Mouse (Mus musculus) spleen, postnatal 10 days (tissue): ENCODE measurements around the gene Vmn2r105.

ENCODE experiments used
- DNase-seq, 2 experiments: peaks; one replicate each; pipeline ENCODE4 v3.0.0; 2021 to 2022; ENCODE audit warnings: low spot score in 2 of 2

The Vmn2r105 gene

DNA sequence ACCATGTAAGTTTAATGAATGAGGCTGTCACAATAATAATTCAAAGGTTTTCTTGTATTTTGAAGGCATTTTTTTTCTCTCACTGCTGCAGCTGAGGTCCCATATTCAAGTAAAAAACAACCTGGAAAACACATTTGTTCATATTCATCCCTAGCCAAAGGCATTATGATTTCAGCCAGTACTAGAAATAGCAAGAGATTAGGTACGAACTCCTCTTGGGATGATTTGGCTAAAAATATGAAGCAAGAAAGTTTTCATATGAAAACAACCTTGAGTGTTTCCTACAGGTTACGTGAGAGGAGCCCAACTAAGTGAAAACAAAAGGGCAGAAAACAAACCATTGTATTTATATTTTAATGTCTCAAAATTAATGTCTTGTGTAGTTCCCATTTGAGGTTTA lies at the start of gene Vmn2r105:
TSS of gene Vmn2r105 (minus strand) at position 101 of the 400 bp plus-strand sequence.
- no peak for DNase-seq

DNA sequence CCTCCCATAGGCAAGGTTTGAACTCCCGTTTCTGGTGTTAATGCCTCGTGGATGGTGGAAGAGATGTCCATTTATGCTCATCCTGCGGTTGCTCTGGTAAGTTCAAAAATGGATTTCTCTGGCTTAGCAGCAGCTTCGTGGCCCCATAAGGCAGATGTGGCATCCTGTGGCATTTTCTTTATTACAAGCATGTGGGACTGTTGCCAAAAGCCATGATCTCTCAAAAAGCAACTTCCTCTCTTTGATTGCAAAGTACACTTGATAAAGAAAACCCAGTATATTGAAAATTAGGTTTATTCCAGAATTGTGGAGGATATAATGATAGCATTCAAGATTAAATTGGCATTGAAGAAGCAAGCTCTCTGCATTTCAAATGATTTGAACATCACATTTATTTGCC lies 20.7 kb upstream of the Vmn2r105 start:
- DNase-seq: no peak

DNA sequence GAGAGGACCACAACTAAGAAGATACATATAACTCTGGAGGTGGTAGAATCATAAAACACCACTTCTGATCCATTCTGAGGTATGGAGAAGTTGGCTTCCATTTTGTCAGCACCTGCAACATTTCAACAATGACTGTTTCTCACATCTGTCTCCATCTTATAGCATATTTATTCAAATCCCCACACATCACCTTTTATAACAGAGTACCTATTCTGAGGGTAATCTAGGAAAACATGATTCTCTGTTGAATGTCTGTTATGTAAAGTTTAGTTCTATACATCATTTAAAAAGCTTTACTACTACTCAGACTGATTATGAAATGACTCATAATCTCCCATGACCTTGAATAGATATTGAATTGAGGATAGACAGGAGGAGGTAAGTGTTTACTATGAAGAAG lies 51.9 kb downstream of the Vmn2r105 start, which contains the start of gene Fpr-rs6:
TSS of gene Fpr-rs6 (minus strand) at position 101 of the 400 bp plus-strand sequence.
- no peak for DNase-seq
